Mouse (Mus musculus) midbrain, embryonic 14.5 days (tissue): ENCODE results near the gene Plxnd1. TPM values are rescaled to one million over a fixed set of nuclear protein-coding genes. Genes with fewer than 3 reads are reported as not detected.

Source experiments
- ATAC-seq: fragments of 200-750 bp; cut with Nextera tagmentation; 2 replicates; pipeline ENCODE4 v1.8.0; 2017; ENCODE audit warnings: moderate number of reproducible peaks, moderate library complexity; ENCODE audit not compliant: low FRiP score, low TSS enrichment
- DNase-seq: peaks from one replicate; pipeline ENCODE4 v3.0.0-alpha.2; 2015
- H3K27ac ChIP-seq: fragments of 300-500 bp; sonication (generic); replicated peaks from 2 replicates; pipeline ENCODE4 v1.5.1; 2014; ENCODE audit warnings: mild to moderate bottlenecking, low read depth, low read length, moderate library complexity
- H3K27me3 ChIP-seq: fragments of 300-500 bp; sonication (generic); 2 replicates; pipeline ENCODE4 v1.6.1; 2014; ENCODE audit warnings: low read length, control low read depth, mixed read lengths; ENCODE audit not compliant: control insufficient read depth, insufficient read depth
- H3K36me3 ChIP-seq: fragments of 300-500 bp; sonication (generic); 2 replicates; pipeline ENCODE4 v1.6.1; 2014; ENCODE audit warnings: low read length, control low read depth; ENCODE audit not compliant: control insufficient read depth, insufficient read depth
- H3K4me1 ChIP-seq: fragments of 300-500 bp; sonication (generic); 2 replicates; pipeline ENCODE4 v1.6.1; 2014; ENCODE audit warnings: mild to moderate bottlenecking, antibody characterized with exemption, low read length, control low read depth; ENCODE audit not compliant: control insufficient read depth, insufficient read depth
- H3K4me2 ChIP-seq: fragments of 300-500 bp; sonication (generic); 2 replicates; pipeline ENCODE4 v1.6.1; 2014; ENCODE audit warnings: mild to moderate bottlenecking, low read length, moderate library complexity
- H3K4me3 ChIP-seq: fragments of 300-500 bp; sonication (generic); replicated peaks from 2 replicates; pipeline ENCODE4 v1.5.1; 2014; ENCODE audit warnings: low read depth, low read length
- H3K9ac ChIP-seq: fragments of 300-500 bp; sonication (generic); replicated peaks from 2 replicates; pipeline ENCODE4 v1.6.1; 2014; ENCODE audit warnings: mild to moderate bottlenecking, low read length, moderate library complexity
- H3K9me3 ChIP-seq: fragments of 300-500 bp; sonication (generic); 2 replicates; pipeline ENCODE4 v1.6.1; 2016; ENCODE audit warnings: low read length, control low read depth, mixed read lengths; ENCODE audit not compliant: control insufficient read depth
- WGBS: fragments of 180-500 bp; shearing (Covaris S2); extraction: QIAGEN DNeasy Blood & Tissue Kit; methylation state at CpG from one replicate; pipeline ENCODE4 v1.1.7; 2014; 5-methylcytosine and 5-hydroxymethylcytosine counted together
- polyA plus RNA-seq: library from polyadenylated mRNA; unstranded; fragments of >200 nt; fragmentation: Nextera tagmentation; extraction: Ambion mirVana; gene quantifications from 2 replicates; pipeline ENCODE4 v1.2.1, GENCODE M21; 2014

Gene Plxnd1
- polyA plus RNA-seq, 1 experiment from 2014 or later: 9.0 TPM

DNA sequence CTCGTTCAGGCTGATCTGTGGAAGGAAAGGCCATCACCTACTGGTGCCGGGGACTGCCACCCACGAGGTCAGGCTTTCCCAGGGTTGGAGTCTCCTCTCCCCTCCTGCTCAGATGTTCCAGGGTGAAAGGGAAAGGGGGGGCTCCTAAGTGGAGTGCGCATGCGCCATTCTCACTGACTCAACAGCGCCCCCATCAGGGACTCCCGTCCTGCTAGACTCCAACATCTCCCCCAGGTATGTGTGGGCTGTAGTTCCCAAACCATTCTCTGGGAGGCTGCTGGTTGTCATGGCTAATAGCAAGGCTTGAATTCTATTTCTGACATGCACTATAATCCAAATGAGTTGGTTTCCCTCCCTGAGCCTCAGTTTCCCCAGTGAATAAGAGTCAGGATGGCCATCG lies 16.2 kb downstream of the Plxnd1 start:
- H3K27me3 ChIP-seq: no peaks in the 10 kb centered on the region

DNA sequence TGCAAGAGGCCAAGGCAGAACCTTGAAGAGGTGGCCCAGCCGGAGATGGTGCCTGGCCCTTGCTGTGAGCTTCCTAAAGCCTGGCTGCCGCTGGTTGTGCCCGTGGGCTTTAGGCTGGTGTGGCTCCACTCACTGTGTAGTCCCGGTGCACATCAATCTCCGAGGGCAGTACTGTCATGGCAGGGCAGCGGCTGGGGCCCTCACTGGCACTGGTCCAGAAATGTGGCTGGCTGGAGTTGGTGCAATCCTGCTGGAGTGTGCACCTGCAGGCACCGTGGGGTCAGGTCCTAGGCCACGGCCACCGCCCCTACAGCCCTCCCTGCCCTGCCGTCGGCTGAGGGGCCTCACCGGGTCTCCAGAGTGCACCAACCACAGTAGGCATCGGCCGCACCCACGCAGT lies 17.0 kb downstream of the Plxnd1 start:
- no peak overlapping the region for H3K4me2 ChIP-seq
- 89% methylated on average over 15 of the region's 15 CpGs for WGBS
- peaks cover 5% of the 10 kb centered on the region; the same call in 1 of the 2 replicates for H3K4me1 ChIP-seq
- H3K27me3 ChIP-seq: no peaks in the 10 kb centered on the region
- H3K9ac ChIP-seq: no peak overlapping the region
- H3K36me3 ChIP-seq: no peaks in the 10 kb centered on the region
- no peak overlapping the region for H3K4me3 ChIP-seq
- no peak overlapping the region for H3K27ac ChIP-seq
- no peaks in the 10 kb centered on the region for H3K9me3 ChIP-seq
- no peak for DNase-seq
- ATAC-seq: no peak

More for the DNA sequence above, 16.2 kb downstream of the Plxnd1 start:
- no peaks in the 10 kb centered on the region for H3K9me3 ChIP-seq
- H3K36me3 ChIP-seq: no peaks in the 10 kb centered on the region
- 54% methylated on average over 8 of the region's 8 CpGs for WGBS
- ATAC-seq (no peak), DNase-seq (no peak)
- no peak overlapping the region for H3K9ac ChIP-seq
- H3K4me3 ChIP-seq: no peak overlapping the region
- H3K4me2 ChIP-seq: no peak overlapping the region
- H3K27ac ChIP-seq: no peak overlapping the region
- peaks cover 3% of the 10 kb centered on the region; the same call in 1 of the 2 replicates for H3K4me1 ChIP-seq

DNA sequence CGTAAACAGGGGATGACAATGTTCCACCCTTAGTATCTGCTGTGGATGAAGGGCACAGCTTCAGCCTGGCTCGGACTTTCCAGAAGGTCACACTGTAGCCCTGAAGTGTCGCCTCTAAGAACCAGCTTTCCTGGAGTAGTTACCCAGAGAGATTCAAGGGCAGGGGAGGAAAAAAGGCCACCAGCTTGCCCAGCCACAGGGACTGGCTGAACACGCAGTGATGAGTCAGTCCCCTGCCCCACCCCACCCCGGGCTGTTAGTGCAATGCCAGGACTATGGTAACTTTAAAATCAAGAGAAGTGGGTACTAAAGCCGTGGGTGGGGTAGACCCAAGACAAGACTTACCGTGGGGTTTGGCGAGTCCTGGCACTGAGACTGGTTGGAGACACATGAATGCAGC lies 19.2 kb downstream of the Plxnd1 start:
- no peak for ATAC-seq
- DNase-seq: no peak
- Histone ChIP-seq H3K27ac (no peak overlapping the region), H3K4me3 (no peak overlapping the region), H3K27me3 (no peaks in the 10 kb centered on the region), H3K9me3 (no peaks in the 10 kb centered on the region), H3K36me3 (no peaks in the 10 kb centered on the region), H3K4me1 (peaks cover 20% of the 10 kb centered on the region; the same call in 1 of the 2 replicates), H3K4me2 (no peak overlapping the region), H3K9ac (no peak overlapping the region)
- 89% methylated on average over 8 of the region's 8 CpGs for WGBS

DNA sequence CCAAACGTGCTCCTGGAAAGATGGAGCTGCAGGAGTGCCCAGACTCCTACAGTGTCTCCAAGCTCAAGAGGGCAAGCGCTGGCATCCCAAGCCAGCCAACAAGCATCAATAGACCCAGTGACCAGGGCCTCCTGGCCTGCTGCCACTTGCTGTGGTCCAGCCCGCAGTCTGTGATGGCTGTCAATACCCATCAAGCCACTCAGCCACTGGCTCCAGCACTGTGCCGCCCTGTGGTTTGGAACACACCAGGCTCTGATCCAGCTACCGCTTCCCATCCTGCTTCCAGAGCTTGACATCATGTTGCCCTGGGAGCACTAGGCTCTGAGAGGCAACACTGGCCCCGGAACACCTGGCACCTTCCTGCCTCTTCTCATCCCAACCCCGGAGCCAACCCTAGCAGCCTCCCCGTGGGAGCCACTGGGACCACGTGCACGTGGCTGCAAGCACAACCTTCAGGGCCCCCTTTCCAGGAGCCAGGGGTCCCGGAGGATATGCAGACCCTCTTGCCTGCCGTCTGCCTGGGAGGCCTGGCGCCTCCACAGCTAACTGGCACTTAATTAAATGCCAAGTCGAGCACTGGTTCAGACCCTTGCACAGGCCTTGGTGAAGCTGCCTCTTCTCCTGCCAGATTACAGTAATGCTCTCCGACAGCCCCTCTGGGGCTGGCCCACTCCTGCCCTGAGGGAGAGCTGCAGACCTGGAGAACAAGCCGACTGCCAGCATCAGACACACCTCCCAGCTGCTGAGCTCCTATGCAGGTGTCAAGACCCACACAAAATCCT lies 20.7 kb downstream of the Plxnd1 start:
- no peak overlapping the region for H3K27ac ChIP-seq
- DNase-seq: no peak
- H3K4me1 ChIP-seq: peaks cover 20% of the 10 kb centered on the region; the same call in 1 of the 2 replicates
- no peak overlapping the region for H3K4me2 ChIP-seq
- H3K9me3 ChIP-seq: no peaks in the 10 kb centered on the region
- no peaks in the 10 kb centered on the region for H3K27me3 ChIP-seq
- no peak overlapping the region for H3K9ac ChIP-seq
- H3K36me3 ChIP-seq: no peaks in the 10 kb centered on the region
- WGBS: 63% methylated on average over 16 of the region's 16 CpGs
- no peak for ATAC-seq
- no peak overlapping the region for H3K4me3 ChIP-seq

DNA sequence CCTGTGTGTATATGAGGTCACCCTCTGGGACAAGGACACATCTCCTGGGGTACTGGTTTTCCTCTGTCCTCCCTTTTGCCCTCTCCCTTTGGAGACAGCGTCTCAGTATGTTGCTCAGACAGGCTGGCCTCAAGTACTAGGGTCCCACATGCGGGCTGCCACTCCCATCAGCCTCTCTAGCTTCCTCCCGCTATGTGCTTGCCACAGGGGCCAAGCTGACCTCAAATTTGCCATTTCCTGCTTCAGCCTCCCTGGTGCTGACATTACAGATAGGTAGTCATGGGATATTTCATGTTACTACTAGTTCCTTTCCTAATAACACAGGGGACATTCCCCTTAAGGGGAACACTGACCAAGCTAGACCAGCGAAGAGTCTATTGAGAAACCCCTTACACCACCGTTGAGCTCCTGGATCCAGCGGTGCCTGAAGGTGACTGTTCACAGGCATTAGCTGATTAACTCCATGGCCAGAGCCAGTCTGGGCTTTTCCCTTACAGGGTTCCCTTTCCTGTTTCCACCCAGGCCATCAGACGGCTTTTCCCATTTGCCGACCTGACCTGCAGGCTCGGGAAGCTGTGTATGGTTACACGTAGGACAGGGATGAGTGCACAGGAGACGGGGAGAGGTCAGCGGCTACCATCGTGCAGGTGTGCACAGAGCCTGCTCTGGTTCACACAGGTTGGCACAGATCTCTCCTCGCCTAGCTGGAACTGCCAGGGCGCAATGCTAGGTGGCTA lies 21.5 kb downstream of the Plxnd1 start:
- 86% methylated on average over 15 of the region's 15 CpGs for WGBS
- DNase-seq (no peak), ATAC-seq (no peak)
- H3K4me3 ChIP-seq: no peak overlapping the region
- H3K4me1 ChIP-seq: peaks cover 20% of the 10 kb centered on the region; the same call in 1 of the 2 replicates
- no peak overlapping the region for H3K27ac ChIP-seq
- H3K27me3 ChIP-seq: no peaks in the 10 kb centered on the region
- H3K4me2 ChIP-seq: no peak overlapping the region
- no peak overlapping the region for H3K9ac ChIP-seq
- H3K36me3 ChIP-seq: no peaks in the 10 kb centered on the region
- no peaks in the 10 kb centered on the region for H3K9me3 ChIP-seq

DNA sequence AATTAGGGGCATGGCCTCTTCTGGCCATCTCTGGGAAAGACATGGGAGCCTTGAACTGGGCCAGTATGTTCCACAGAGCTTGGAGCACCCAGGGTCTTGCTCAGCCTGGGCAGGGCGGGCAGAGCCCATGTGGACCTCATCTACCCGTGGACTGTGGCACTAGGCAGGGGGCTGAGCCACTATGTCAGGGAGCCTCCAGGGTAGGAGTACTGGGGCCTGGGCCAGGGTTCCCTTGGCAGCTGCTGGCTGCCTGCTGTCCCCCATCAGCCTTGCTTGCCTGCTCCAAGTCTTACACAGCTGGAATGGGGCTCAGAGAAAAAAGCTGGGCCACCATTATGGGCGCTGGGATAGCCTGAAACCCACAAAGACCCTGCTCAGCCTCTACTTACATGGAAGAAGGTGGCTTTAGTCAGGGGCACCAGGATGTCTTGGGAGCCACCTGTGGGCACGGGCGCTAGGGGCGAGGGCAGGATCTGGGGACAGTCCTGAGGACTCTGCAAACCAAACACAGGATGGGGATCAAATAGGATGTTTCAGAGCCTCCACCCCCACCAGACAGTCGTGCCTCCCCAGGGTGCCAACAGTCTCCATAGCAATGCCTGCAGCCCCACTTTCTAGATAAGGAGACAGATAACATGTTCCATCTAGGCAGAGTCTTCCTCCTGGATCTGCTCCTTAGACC lies 22.6 kb downstream of the Plxnd1 start:
- Histone ChIP-seq H3K4me1 (peaks cover 20% of the 10 kb centered on the region; the same call in 1 of the 2 replicates), H3K4me3 (no peak overlapping the region), H3K9ac (no peak overlapping the region), H3K9me3 (no peaks in the 10 kb centered on the region), H3K27ac (no peak overlapping the region), H3K36me3 (no peaks in the 10 kb centered on the region), H3K27me3 (no peaks in the 10 kb centered on the region), H3K4me2 (no peak overlapping the region)
- ATAC-seq: 0 out of 2 replicates have a peak, but pooled peaks have one; percentile 13
- WGBS: 78% methylated on average over 7 of the region's 7 CpGs
- no peak for DNase-seq

DNA sequence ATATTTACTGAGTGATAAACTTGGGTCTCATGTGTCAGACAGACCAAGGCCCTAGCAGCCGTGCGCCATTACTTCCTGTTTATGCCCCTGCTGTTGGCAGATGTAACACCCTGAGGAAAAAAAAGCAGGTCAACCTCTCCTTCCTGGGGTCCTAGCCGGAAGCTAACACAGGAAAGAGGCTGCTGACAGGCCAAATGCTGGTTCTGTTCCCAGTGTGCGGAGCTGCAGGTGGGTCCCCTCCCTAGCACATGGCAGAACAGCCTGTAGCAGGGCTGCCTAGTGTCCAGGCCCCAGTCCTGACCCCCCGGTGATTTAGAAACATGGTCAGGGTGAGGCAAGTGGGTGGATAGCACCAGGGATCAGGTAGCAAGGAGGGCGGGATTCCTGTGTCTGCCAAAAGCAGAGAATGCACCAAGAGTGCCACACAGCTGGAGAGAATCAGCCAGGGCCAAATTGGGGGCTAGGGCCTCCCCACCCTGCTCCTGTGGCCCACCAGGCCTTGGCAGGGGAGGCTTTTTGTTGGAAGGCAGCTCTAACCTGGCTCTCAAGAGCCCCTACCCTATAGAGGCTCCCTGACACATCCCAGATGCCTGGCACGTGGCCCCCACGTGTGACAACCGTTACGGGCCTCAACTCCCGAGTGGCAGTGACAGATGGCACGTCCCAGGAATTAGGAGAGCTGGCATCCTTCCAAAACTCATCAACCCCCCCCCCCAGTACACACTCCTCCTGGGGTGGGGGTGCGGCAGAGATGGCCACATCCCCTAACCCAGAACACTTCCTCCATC lies 23.3 kb downstream of the Plxnd1 start:
- peaks cover 20% of the 10 kb centered on the region; the same call in 1 of the 2 replicates for H3K4me1 ChIP-seq
- no peak overlapping the region for H3K4me2 ChIP-seq
- H3K27me3 ChIP-seq: no peaks in the 10 kb centered on the region
- peak; percentile 46; the same call in 1 of the 2 replicates for ATAC-seq
- H3K36me3 ChIP-seq: no peaks in the 10 kb centered on the region
- no peak overlapping the region for H3K27ac ChIP-seq
- 62% methylated on average over 13 of the region's 13 CpGs for WGBS
- H3K9ac ChIP-seq: no peak overlapping the region
- H3K4me3 ChIP-seq: no peak overlapping the region
- DNase-seq: peak; percentile 41
- no peaks in the 10 kb centered on the region for H3K9me3 ChIP-seq

DNA sequence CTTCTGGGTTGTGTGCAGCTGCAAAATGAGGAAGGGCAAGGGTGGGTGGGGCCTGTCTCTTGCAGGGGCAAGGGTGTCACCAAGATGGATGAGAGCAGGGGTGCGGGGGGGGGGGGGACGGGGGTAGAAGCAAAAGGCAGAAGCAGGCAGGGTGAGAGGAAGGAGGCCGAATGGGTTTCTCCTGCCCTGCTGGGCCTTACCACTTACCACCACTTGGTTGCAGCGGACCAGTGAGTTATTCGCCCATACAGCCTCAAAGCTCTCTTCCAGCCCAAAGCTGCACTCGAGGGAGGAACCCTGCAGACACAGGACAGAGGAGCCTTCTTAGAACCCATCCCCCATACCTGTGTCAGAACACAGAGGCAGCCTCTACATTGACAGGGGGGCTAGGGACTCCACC lies 24.9 kb downstream of the Plxnd1 start:
- Histone ChIP-seq H3K4me2 (no peak overlapping the region), H3K27me3 (no peaks in the 10 kb centered on the region), H3K9ac (no peak overlapping the region), H3K4me3 (no peak overlapping the region), H3K4me1 (peaks cover 20% of the 10 kb centered on the region; the same call in 1 of the 2 replicates), H3K27ac (no peak overlapping the region), H3K36me3 (no peaks in the 10 kb centered on the region), H3K9me3 (no peaks in the 10 kb centered on the region)
- 54% methylated on average over 5 of the region's 6 CpGs for WGBS
- no peak for DNase-seq
- no peak for ATAC-seq
